Mouse (Mus musculus): ENCODE results near the gene Rec8. TPM values are rescaled to one million over a fixed set of nuclear protein-coding genes. Genes with fewer than 3 reads are reported as not detected.
A peak's percentile ranks its signal among the peaks of the same experiment; 100 is the strongest.

The Rec8 gene
- total RNA-seq (2014; rRNA removed) (0.34 and 0.46 TPM in 2 replicates), polyA plus RNA-seq (2012; rRNA removed) (0.54 and 2.3 TPM in 2 replicates)

DNA sequence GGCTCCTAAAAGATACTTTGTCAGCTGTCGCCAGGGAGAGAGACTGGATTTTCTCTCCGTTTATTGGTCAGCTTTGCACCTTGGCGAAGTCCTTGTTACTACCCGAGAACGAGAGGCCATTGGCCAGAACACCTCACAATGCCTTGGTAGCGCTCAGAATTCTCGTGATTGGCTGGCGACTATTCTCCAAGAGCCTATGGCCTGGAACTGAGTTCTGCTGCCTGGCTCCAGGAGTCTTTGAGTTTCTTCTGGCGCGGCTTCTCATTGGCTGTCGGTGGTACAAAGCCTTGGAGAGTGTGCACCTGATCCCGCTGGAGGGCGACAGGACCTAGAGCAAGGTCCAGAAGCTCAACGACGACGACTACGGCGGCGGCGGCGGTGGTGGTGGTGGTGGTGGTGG is at the start of gene Rec8:
Rec8 (plus strand) TSS at position 216 of the 400 bp plus-strand sequence.
- Histone ChIP-seq H3K79me2 (ENCODE audit: control insufficient read depth, insufficient read depth, low read length) (no peaks in the 10 kb centered on the region), H3K27me3 (ENCODE audit: control insufficient read depth, insufficient read depth, low read length) (no peaks in the 10 kb centered on the region), H3K9ac (ENCODE audit: low read depth, low read length) (no peak within 1 kb of the TSS), H3K4me3 (ENCODE audit: insufficient read depth, low read depth, low read length) (peak within 1 kb of the TSS; percentile 5; the same call in 1 of the 2 replicates), H3K36me3 (ENCODE audit: control insufficient read depth, insufficient read depth, low read length) (no peaks in the 10 kb centered on the region), H3K4me1 (ENCODE audit: control insufficient read depth, insufficient read depth, low read length) (peaks cover 3% of the 10 kb centered on the region; the same call in 1 of the 2 replicates), H3K27ac (replicated peaks; ENCODE audit: insufficient read depth, low read depth, low read length) (no peak within 1 kb of the TSS)
- peak; percentile 71 for DNase-seq (ENCODE audit: extremely low read depth, low read depth, low spot score)
- TF ChIP-seq POLR2A (IDR thresholded peaks at IDR 0.05; ENCODE audit: extremely low read depth, insufficient read depth, low read length) (no peak), CTCF (IDR thresholded peaks at IDR 0.05; ENCODE audit: low read depth, low read length) (0 out of 2 replicates have a peak, but pooled peaks have one; percentile 4)
- WGBS = 21% methylated on average over 21 of the region's 21 CpGs

DNA sequence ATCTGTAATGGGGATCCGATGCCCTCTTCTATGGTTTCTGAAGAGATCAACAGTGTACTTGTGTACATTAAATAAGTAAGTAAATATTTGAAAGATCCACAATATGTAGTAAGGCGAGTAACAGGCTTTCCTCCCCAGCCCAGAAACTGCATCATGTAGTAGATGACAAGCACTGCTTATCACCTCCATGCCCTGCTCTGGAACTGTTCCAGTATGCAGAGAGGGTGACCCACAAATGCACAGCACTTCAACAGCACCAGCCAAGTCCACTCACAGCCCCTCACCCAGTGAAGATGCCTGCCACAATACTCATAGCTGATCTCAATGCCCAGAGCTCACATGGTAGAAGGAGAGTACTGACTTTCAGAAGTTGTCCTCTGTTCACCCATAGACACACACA is 47.2 kb upstream of the Rec8 start:
- peaks cover 37% of the 10 kb centered on the region for H3K36me3 ChIP-seq (ENCODE audit: control insufficient read depth, insufficient read depth, low read length)
- no peak overlapping the region for H3K9ac ChIP-seq (ENCODE audit: low read depth, low read length)
- H3K79me2 ChIP-seq (ENCODE audit: control insufficient read depth, insufficient read depth, low read length) = no peaks in the 10 kb centered on the region
- TF ChIP-seq CTCF (IDR thresholded peaks at IDR 0.05; ENCODE audit: low read depth, low read length) (no peak), POLR2A (IDR thresholded peaks at IDR 0.05; ENCODE audit: extremely low read depth, insufficient read depth, low read length) (no peak)
- H3K4me1 ChIP-seq (ENCODE audit: control insufficient read depth, insufficient read depth, low read length) = peaks cover 16% of the 10 kb centered on the region
- H3K4me3 ChIP-seq (ENCODE audit: insufficient read depth, low read depth, low read length) = no peak overlapping the region
- 84% methylated on average over 2 of the region's 2 CpGs for WGBS
- no peaks in the 10 kb centered on the region for H3K27me3 ChIP-seq (ENCODE audit: control insufficient read depth, insufficient read depth, low read length)
- DNase-seq (ENCODE audit: extremely low read depth, low read depth, low spot score) = no peak
- 0 out of 2 replicates have a peak overlapping the region, but pooled peaks have one; percentile 18 for H3K27ac ChIP-seq (replicated peaks; ENCODE audit: insufficient read depth, low read depth, low read length)

DNA sequence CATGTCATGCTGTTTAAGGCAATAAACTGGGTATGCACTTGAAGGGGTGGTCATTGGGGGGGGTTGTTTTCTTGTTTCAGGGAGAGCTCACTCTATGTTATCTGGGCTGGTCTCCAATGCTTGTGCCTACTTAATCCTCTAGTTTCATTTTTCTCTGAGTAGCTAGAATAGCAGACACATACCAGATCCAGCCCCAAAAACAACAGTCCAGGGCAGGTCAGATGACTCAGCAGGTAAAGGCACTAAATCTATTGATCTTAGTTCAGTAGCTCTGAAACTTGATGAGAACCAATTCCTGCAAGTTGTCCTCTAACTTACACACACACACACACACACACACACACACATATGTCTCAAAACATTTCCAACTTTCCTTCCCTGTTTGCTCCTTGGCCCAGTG is 46.1 kb upstream of the Rec8 start:
- H3K36me3 ChIP-seq (ENCODE audit: control insufficient read depth, insufficient read depth, low read length) = peaks cover 27% of the 10 kb centered on the region
- DNase-seq (ENCODE audit: extremely low read depth, low read depth, low spot score) = peak; percentile 76
- 0 out of 2 replicates have a peak, but pooled peaks cover 2% of the 10 kb centered on the region for H3K79me2 ChIP-seq (ENCODE audit: control insufficient read depth, insufficient read depth, low read length)
- no peaks in the 10 kb centered on the region for H3K27me3 ChIP-seq (ENCODE audit: control insufficient read depth, insufficient read depth, low read length)
- H3K4me1 ChIP-seq (ENCODE audit: control insufficient read depth, insufficient read depth, low read length) = peaks cover 9% of the 10 kb centered on the region
- H3K27ac ChIP-seq (replicated peaks; ENCODE audit: insufficient read depth, low read depth, low read length) = peak overlapping the region; percentile 16; the same call in 1 of the 2 replicates
- TF ChIP-seq CTCF (IDR thresholded peaks at IDR 0.05; ENCODE audit: low read depth, low read length) (no peak), POLR2A (IDR thresholded peaks at IDR 0.05; ENCODE audit: extremely low read depth, insufficient read depth, low read length) (no peak)
- no peak overlapping the region for H3K9ac ChIP-seq (ENCODE audit: low read depth, low read length)
- H3K4me3 ChIP-seq (ENCODE audit: insufficient read depth, low read depth, low read length) = no peak overlapping the region

DNA sequence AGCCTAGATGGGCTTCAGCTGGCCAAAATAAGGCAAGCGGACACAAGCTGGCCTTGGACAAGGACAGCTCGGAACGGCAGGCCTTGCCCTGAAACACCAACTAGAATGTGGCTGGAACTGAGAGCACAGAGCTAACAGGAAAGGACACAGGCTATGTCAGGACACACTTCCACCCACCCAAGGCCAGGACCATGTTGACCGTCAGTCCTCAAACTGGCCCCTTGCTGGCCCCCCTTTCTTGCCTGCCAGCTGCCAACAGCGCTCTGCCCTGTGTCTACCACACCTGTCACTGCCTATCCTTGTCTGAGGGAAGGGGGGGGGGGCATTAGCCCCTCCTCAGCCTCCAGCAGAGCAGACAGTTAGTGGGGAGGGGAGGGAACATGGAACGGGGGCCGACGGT is 42.5 kb upstream of the Rec8 start, which contains the start of gene Fitm1:
Fitm1 (plus strand) TSS at position 316 of the 400 bp plus-strand sequence.
- peaks cover under 1% of the 10 kb centered on the region; the same call in 1 of the 2 replicates for H3K36me3 ChIP-seq (ENCODE audit: control insufficient read depth, insufficient read depth, low read length)
- H3K27ac ChIP-seq (replicated peaks; ENCODE audit: insufficient read depth, low read depth, low read length) = peak within 1 kb of the TSS; percentile 85
- 0 out of 2 replicates have a peak, but pooled peaks cover 8% of the 10 kb centered on the region for H3K79me2 ChIP-seq (ENCODE audit: control insufficient read depth, insufficient read depth, low read length)
- peaks cover 2% of the 10 kb centered on the region for H3K4me1 ChIP-seq (ENCODE audit: control insufficient read depth, insufficient read depth, low read length)
- DNase-seq (ENCODE audit: extremely low read depth, low read depth, low spot score) = peak; percentile 45
- TF ChIP-seq POLR2A (IDR thresholded peaks at IDR 0.05; ENCODE audit: extremely low read depth, insufficient read depth, low read length) = no peak
- no peak for TF ChIP-seq CTCF (IDR thresholded peaks at IDR 0.05; ENCODE audit: low read depth, low read length)
- peak within 1 kb of the TSS; percentile 49 for H3K9ac ChIP-seq (ENCODE audit: low read depth, low read length)
- H3K4me3 ChIP-seq (ENCODE audit: insufficient read depth, low read depth, low read length) = peak within 1 kb of the TSS; percentile 45
- WGBS = 47% methylated on average over 8 of the region's 8 CpGs
- no peaks in the 10 kb centered on the region for H3K27me3 ChIP-seq (ENCODE audit: control insufficient read depth, insufficient read depth, low read length)

DNA sequence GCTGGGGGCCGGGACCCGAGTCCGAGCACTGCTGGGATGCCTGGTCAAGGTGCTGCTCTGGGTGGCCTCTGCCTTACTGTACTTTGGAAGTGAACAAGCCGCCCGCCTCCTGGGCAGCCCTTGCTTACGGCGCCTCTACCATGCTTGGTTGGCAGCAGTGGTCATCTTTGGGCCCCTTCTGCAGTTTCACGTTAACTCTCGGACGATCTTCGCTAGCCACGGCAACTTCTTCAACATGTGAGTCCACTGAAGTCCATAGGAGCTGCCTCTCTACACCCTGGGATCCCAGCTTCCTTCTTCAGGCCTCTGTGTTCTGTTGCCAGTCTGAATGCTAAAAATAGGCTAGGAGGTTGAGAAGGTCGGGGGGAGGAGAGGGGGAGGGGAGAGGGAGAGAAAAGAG is 42.1 kb upstream of the Rec8 start:
- Histone ChIP-seq H3K36me3 (ENCODE audit: control insufficient read depth, insufficient read depth, low read length) (peaks cover 5% of the 10 kb centered on the region; the same call in 1 of the 2 replicates), H3K4me1 (ENCODE audit: control insufficient read depth, insufficient read depth, low read length) (peaks cover 2% of the 10 kb centered on the region), H3K79me2 (ENCODE audit: control insufficient read depth, insufficient read depth, low read length) (0 out of 2 replicates have a peak, but pooled peaks cover 9% of the 10 kb centered on the region), H3K27me3 (ENCODE audit: control insufficient read depth, insufficient read depth, low read length) (no peaks in the 10 kb centered on the region), H3K9ac (ENCODE audit: low read depth, low read length) (peak overlapping the region; percentile 49), H3K27ac (replicated peaks; ENCODE audit: insufficient read depth, low read depth, low read length) (peak overlapping the region; percentile 85), H3K4me3 (ENCODE audit: insufficient read depth, low read depth, low read length) (peak overlapping the region; percentile 45)
- WGBS = 49% methylated on average over 13 of the region's 13 CpGs
- TF ChIP-seq CTCF (IDR thresholded peaks at IDR 0.05; ENCODE audit: low read depth, low read length) (no peak), POLR2A (IDR thresholded peaks at IDR 0.05; ENCODE audit: extremely low read depth, insufficient read depth, low read length) (no peak)
- peak; percentile 69 for DNase-seq (ENCODE audit: extremely low read depth, low read depth, low spot score)

DNA sequence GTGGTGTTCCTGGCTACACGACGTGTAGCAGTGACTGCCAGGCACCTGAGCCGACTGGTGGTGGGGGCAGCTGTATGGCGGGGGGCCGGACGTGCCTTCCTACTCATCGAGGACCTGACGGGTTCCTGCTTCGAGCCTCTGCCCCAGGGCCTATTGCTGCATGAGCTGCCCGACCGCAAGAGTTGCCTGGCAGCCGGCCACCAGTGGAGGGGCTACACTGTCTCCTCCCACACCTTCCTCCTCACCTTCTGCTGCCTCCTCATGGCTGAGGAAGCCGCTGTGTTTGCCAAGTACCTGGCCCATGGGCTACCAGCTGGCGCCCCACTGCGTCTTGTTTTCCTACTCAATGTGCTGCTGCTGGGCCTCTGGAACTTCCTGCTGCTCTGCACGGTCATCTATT is 41.5 kb upstream of the Rec8 start:
- Histone ChIP-seq H3K9ac (ENCODE audit: low read depth, low read length) (peak overlapping the region; percentile 17; the same call in 1 of the 2 replicates), H3K4me1 (ENCODE audit: control insufficient read depth, insufficient read depth, low read length) (peaks cover 2% of the 10 kb centered on the region), H3K27me3 (ENCODE audit: control insufficient read depth, insufficient read depth, low read length) (no peaks in the 10 kb centered on the region), H3K27ac (replicated peaks; ENCODE audit: insufficient read depth, low read depth, low read length) (peak overlapping the region; percentile 85; the same call in 1 of the 2 replicates), H3K36me3 (ENCODE audit: control insufficient read depth, insufficient read depth, low read length) (peaks cover 7% of the 10 kb centered on the region; the same call in 1 of the 2 replicates), H3K4me3 (ENCODE audit: insufficient read depth, low read depth, low read length) (peak overlapping the region; percentile 37; the same call in 1 of the 2 replicates), H3K79me2 (ENCODE audit: control insufficient read depth, insufficient read depth, low read length) (0 out of 2 replicates have a peak, but pooled peaks cover 9% of the 10 kb centered on the region)
- DNase-seq (ENCODE audit: extremely low read depth, low read depth, low spot score) = no peak
- TF ChIP-seq POLR2A (IDR thresholded peaks at IDR 0.05; ENCODE audit: extremely low read depth, insufficient read depth, low read length) = no peak
- TF ChIP-seq CTCF (IDR thresholded peaks at IDR 0.05; ENCODE audit: low read depth, low read length) = no peak
- 86% methylated on average over 16 of the region's 16 CpGs for WGBS
